Mouse (Mus musculus): ENCODE data around the gene Setdb2.

DNA sequence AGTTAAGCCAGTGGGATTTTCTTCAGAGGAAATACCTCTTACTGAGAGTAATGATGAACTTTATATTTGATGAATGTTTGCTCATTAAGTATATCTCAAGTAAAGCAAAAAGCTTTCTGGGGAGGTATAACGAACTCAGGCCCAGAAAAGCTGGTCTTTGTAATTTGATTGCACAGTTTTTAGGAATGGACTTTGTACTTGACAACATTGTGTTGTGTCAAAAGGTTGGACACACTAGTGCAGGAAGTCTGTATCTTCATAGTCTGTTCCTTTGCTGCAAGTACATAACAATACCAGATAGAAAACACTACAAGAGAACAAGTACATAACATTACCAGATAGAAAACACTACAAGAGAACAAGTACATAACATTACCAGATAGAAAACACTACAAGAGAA, 4.7 kb upstream of the Setdb2 start:
- TF ChIP-seq CTCF (IDR thresholded peaks at IDR 0.05; ENCODE audit: low read depth, low read length): no peak
- no peak for TF ChIP-seq POLR2A (IDR thresholded peaks at IDR 0.05; ENCODE audit: borderline replicate concordance, low read depth, low read length)
